Mouse (Mus musculus) heart, embryonic 14.5 days (tissue): Measurements from ENCODE around the gene Klhl8. TPM values are rescaled to one million over a fixed set of nuclear protein-coding genes. Genes with fewer than 3 reads are reported as not detected.

Experiments used
- ATAC-seq: fragments of 200-750 bp; cut with Nextera tagmentation; 2 replicates; pipeline ENCODE4 v1.8.0; 2017; ENCODE audit warnings: low read depth, moderate TSS enrichment; ENCODE audit not compliant: insufficient number of reproducible peaks, insufficient read depth, low FRiP score
- H3K27ac ChIP-seq, 2 experiments: fragments of 200-500 bp in 1 of 2; fragments of 300-500 bp in 1 of 2; sonication (generic) in 1 of 2; replicated peaks in 1 of 2; 2 replicates each; pipeline ENCODE4 v1.5.1; 2012 to 2014; ENCODE audit warnings: low read depth in 2 of 2, low read length in 2 of 2, control low read depth in 1 of 2, mild to moderate bottlenecking in 1 of 2, mixed read lengths in 1 of 2; ENCODE audit not compliant: control insufficient read depth in 1 of 2, insufficient read depth in 1 of 2
- H3K27me3 ChIP-seq: fragments of 300-500 bp; sonication (generic); 2 replicates; pipeline ENCODE4 v1.6.1; 2014; ENCODE audit warnings: mild to moderate bottlenecking, low read length, control low read depth; ENCODE audit not compliant: control insufficient read depth, insufficient read depth
- H3K36me3 ChIP-seq: fragments of 300-500 bp; sonication (generic); 2 replicates; pipeline ENCODE4 v1.6.1; 2014; ENCODE audit warnings: mild to moderate bottlenecking, control low read depth, low read length, mixed read lengths; ENCODE audit not compliant: control insufficient read depth, insufficient read depth
- H3K4me1 ChIP-seq, 2 experiments: fragments of 200-500 bp in 1 of 2; fragments of 300-500 bp in 1 of 2; sonication (generic) in 1 of 2; 2 replicates each; pipeline ENCODE4 v1.6.1; 2012 to 2014; ENCODE audit warnings: low read length in 2 of 2, control low read depth in 1 of 2, mixed read lengths in 1 of 2; ENCODE audit not compliant: control insufficient read depth in 2 of 2, insufficient read depth in 2 of 2
- H3K4me2 ChIP-seq: fragments of 300-500 bp; sonication (generic); 2 replicates; pipeline ENCODE4 v1.6.1; 2014; ENCODE audit warnings: mild to moderate bottlenecking, low read length
- H3K4me3 ChIP-seq, 2 experiments: fragments of 200-500 bp in 1 of 2; fragments of 300-500 bp in 1 of 2; sonication (generic) in 1 of 2; 2 replicates each; pipeline ENCODE4 v1.5.1; 2012 to 2014; ENCODE audit warnings: low read length in 2 of 2, mild to moderate bottlenecking in 2 of 2, control low read depth in 1 of 2, low read depth in 1 of 2, moderate library complexity in 1 of 2; ENCODE audit not compliant: control insufficient read depth in 1 of 2, insufficient read depth in 1 of 2
- H3K9ac ChIP-seq: fragments of 300-500 bp; sonication (generic); 2 replicates; pipeline ENCODE4 v1.6.1; 2014; ENCODE audit warnings: mild to moderate bottlenecking, low read length
- H3K9me3 ChIP-seq: fragments of 300-500 bp; sonication (generic); 2 replicates; pipeline ENCODE4 v1.6.1; 2016; ENCODE audit warnings: low read length, control low read depth; ENCODE audit not compliant: control insufficient read depth
- WGBS: fragments of 180-500 bp; shearing (Covaris S2); extraction: QIAGEN DNeasy Blood & Tissue Kit; methylation state at CpG from one replicate; pipeline ENCODE4 v1.1.7; 2014; 5-methylcytosine and 5-hydroxymethylcytosine counted together
- polyA plus RNA-seq: library from polyadenylated mRNA; unstranded; fragments of >200 nt; fragmentation: Nextera tagmentation; extraction: Ambion mirVana; gene quantifications from 2 replicates; pipeline ENCODE4 v1.2.1, GENCODE M21; 2014

Klhl8 gene
- polyA plus RNA-seq, 1 experiment from 2014 or later = 11.9 TPM

DNA sequence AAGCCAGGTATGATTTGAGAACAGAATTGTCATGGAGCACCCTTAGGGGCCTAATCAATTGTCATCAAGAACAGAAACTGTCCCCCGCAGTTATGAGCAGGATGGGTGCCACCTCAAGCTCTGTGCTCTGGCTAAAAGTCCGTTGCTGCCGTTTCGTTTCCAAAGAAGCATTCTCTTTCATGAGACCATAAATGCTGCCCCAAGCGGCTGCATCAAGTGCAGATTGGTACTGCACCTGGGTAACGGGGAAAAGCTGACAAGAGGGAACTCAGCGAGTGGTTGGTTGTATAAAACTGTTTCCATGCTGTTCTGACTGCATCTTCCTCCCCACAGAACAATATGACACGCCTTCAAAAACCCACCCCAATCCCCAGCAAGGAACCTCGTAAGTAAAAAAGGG, 92.5 kb downstream of the Klhl8 start:
- H3K27ac ChIP-seq = no peak overlapping the region

DNA sequence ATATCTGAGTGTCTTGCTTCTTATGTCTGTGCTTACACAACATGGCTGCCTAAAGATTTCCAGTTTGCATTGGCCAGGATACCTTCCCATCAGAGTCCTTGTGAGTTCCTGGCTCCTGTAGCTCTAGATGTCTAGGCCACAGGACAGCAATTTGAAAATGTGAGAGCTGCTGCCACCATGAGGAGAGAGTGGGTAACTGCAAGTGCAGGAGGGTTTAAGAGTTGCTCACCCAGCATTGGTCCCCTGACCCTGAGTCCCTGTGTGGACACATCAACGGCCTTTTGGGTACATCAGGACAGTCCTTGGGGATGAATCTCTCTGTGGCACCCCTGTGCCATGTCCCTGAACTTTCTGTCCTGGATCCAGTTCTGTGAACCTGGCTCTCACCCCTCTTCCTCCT, 93.3 kb downstream of the Klhl8 start:
- ATAC-seq = 0 out of 2 replicates have a peak, but pooled peaks have one; percentile 27
- Histone ChIP-seq H3K9me3 (no peaks in the 10 kb centered on the region), H3K4me1 (peaks cover 3 to 9% of the 10 kb centered on the region in 2 experiments; a peak in 1 of 4 replicates), H3K4me3 (no peak overlapping the region), H3K4me2 (no peak overlapping the region), H3K36me3 (no peaks in the 10 kb centered on the region), H3K27ac (no peak overlapping the region), H3K9ac (no peak overlapping the region), H3K27me3 (peaks cover 6% of the 10 kb centered on the region; the same call in 1 of the 2 replicates)
- 22% methylated on average over 1 of the region's 1 CpGs for WGBS

More for the DNA sequence above, 92.5 kb downstream of the Klhl8 start:
- ATAC-seq = no peak
- 89% methylated on average over 9 of the region's 9 CpGs for WGBS
- Histone ChIP-seq H3K9ac (no peak overlapping the region), H3K27me3 (peaks cover 6% of the 10 kb centered on the region; the same call in 1 of the 2 replicates), H3K4me3 (no peak overlapping the region), H3K4me2 (no peak overlapping the region), H3K4me1 (peaks cover 3 to 8% of the 10 kb centered on the region in 2 experiments; a peak in 1 of 4 replicates), H3K9me3 (no peaks in the 10 kb centered on the region), H3K36me3 (no peaks in the 10 kb centered on the region)

DNA sequence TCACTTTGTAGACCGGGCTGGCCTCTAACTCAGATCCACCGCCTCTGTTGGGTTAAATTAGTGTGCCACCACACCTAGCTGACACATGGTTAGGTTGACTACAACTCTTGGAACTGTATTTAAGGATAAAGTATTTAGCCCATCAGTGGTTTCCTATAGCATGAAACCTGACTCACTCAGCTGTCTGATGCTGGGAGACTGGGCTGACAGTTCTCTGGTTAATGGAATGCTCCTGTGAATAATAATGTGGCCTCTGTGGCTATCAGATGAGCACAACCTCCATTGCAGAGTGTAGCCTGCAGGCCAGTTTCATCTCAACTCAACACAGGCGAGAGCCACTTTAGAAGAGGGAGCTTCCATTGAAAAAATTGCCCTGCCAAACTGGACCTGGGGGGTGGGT, 94.3 kb downstream of the Klhl8 start:
- H3K4me3 ChIP-seq = no peak overlapping the region
- H3K4me2 ChIP-seq = no peak overlapping the region
- no peak for ATAC-seq
- peaks cover 3 to 9% of the 10 kb centered on the region in 2 experiments; a peak in 1 of 4 replicates for H3K4me1 ChIP-seq
- H3K27ac ChIP-seq = no peak overlapping the region
- 94% methylated on average over 3 of the region's 3 CpGs for WGBS
- H3K27me3 ChIP-seq = peaks cover 6% of the 10 kb centered on the region; the same call in 1 of the 2 replicates
- H3K9me3 ChIP-seq = no peaks in the 10 kb centered on the region
- no peaks in the 10 kb centered on the region for H3K36me3 ChIP-seq
- no peak overlapping the region for H3K9ac ChIP-seq

GRCm38 (mm10) chr5:103815249-103815617, 95.8 kb downstream of the Klhl8 start:
- H3K9me3 ChIP-seq = no peaks in the 10 kb centered on the region
- no peak overlapping the region for H3K4me2 ChIP-seq
- no peak overlapping the region for H3K4me3 ChIP-seq
- ATAC-seq = no peak
- no peak overlapping the region for H3K27ac ChIP-seq
- no peak overlapping the region for H3K9ac ChIP-seq
- H3K27me3 ChIP-seq = peaks cover 6% of the 10 kb centered on the region; the same call in 1 of the 2 replicates
- H3K36me3 ChIP-seq = 0 out of 2 replicates have a peak, but pooled peaks cover 4% of the 10 kb centered on the region
- H3K4me1 ChIP-seq = peaks cover under 1 to 9% of the 10 kb centered on the region in 2 experiments; a peak in 1 of 4 replicates
- 58% methylated on average over 4 of the region's 4 CpGs for WGBS

- Histone ChIP-seq H3K9ac (no peak overlapping the region), H3K4me1 (peaks cover 0 to 9% of the 10 kb centered on the region in 2 experiments; a peak in 1 of 4 replicates), H3K4me3 (no peak overlapping the region), H3K27me3 (peaks cover 6% of the 10 kb centered on the region; the same call in 1 of the 2 replicates), H3K9me3 (no peaks in the 10 kb centered on the region), H3K27ac (no peak overlapping the region), H3K36me3 (0 out of 2 replicates have a peak, but pooled peaks cover 4% of the 10 kb centered on the region), H3K4me2 (no peak overlapping the region)
- peak; percentile 12; the same call in 1 of the 2 replicates for ATAC-seq
- whole genome bisulfite sequencing = 63% methylated on average over 16 of the region's 16 CpGs
Measured at GRCm38 (mm10) chr5:103814551-103815248, 96.4 kb downstream of the Klhl8 start.

GRCm38 (mm10) chr5:103813997-103814542, 97.0 kb downstream of the Klhl8 start:
- 78% methylated on average over 12 of the region's 12 CpGs for WGBS
- H3K27ac ChIP-seq = no peak overlapping the region
- ATAC-seq = no peak

DNA sequence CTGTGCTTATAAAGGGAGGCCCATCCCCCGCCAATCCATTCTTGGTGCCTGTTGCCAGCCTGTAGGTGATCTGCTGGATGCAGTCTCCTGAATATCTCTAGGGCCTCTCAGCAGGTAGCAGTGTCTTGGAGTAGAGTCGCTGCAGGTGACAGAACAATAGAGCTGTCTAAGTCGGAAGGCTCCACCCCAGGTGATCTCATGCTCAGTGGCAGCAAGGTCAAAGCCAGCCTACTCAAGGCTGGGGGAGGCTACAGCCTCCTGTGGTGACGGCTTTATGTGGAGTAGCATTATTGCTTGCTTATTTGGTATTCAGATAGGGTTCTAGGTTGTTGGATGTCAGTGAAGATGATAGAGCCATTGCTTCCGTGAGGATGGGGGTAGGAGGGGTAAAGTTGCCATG, 97.8 kb downstream of the Klhl8 start:
- Histone ChIP-seq H3K9me3 (no peaks in the 10 kb centered on the region), H3K27me3 (no peaks in the 10 kb centered on the region), H3K9ac (no peak overlapping the region), H3K4me3 (no peak overlapping the region), H3K36me3 (0 out of 2 replicates have a peak, but pooled peaks cover 4% of the 10 kb centered on the region), H3K27ac (no peak overlapping the region), H3K4me2 (no peak overlapping the region), H3K4me1 (peaks cover 0 to 9% of the 10 kb centered on the region in 2 experiments; a peak in 1 of 4 replicates)
- 82% methylated on average over 5 of the region's 5 CpGs for WGBS
- ATAC-seq = no peak

More at GRCm38 (mm10) chr5:103813997-103814542, 97.0 kb downstream of the Klhl8 start:
- H3K4me2 ChIP-seq = no peak overlapping the region
- H3K9me3 ChIP-seq = no peaks in the 10 kb centered on the region
- H3K9ac ChIP-seq = no peak overlapping the region
- H3K4me1 ChIP-seq = peaks cover 0 to 9% of the 10 kb centered on the region in 2 experiments; a peak in 1 of 4 replicates
- H3K4me3 ChIP-seq = no peak overlapping the region
- H3K36me3 ChIP-seq = 0 out of 2 replicates have a peak, but pooled peaks cover 4% of the 10 kb centered on the region
- peaks cover 6% of the 10 kb centered on the region; the same call in 1 of the 2 replicates for H3K27me3 ChIP-seq
